Mouse (Mus musculus): Measurements from ENCODE around the gene Prpf8. TPM values are rescaled to one million over a fixed set of nuclear protein-coding genes. Genes with fewer than 3 reads are reported as not detected.

Prpf8 gene
- polyA plus RNA-seq, 1 experiment from 2014 or later, result 65.0 TPM

DNA sequence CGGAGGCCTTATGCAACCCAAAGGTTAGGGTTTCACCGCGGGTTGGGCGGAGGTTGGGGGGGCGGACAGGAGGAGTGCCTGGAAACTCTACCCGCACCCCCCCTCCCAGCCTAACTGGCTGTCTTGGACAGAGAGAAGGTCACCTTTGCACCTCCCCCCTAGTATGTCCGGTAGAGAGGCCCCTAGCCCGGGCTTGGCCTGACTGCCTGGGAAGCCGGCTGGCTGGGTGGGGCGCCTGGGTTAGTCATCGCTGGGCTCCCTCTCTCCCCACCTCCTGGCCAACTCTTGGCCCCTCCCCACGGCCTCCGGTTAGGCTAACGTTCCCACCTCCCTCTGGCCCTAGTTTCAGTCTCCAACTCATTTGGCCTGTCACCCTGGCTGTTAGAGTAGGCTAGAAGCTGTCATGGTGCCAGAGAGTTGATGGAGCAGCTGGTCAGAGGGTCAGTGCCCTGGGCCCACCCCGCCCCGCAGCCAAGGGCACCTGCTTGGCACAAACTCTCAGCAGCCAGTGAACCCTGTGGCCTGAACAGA is 24.3 kb upstream of the Prpf8 start:
- Histone ChIP-seq H3K4me1 (ENCODE audit: control insufficient read depth, insufficient read depth, low read length) (peaks cover 16% of the 10 kb centered on the region), H3K36me3 (ENCODE audit: control insufficient read depth, insufficient read depth, low read length) (0 out of 2 replicates have a peak, but pooled peaks cover 6% of the 10 kb centered on the region), H3K27ac (ENCODE audit: low read depth, low read length) (no peak overlapping the region), H3K4me2 (ENCODE audit: low read depth, low read length) (peak overlapping the region; percentile 72), H3K9me3 (ENCODE audit: control insufficient read depth, low read length) (no peaks in the 10 kb centered on the region), H3K9ac (replicated peaks; ENCODE audit: low read depth, low read length) (peak overlapping the region; percentile 64), H3K4me3 (ENCODE audit: low read depth, low read length) (peak overlapping the region; percentile 86), H3K27me3 (ENCODE audit: control insufficient read depth, insufficient read depth, low read length) (no peaks in the 10 kb centered on the region)
- ATAC-seq (ENCODE audit: low read depth), result no peak
- WGBS, result 8% methylated on average over 11 of the region's 16 CpGs

DNA sequence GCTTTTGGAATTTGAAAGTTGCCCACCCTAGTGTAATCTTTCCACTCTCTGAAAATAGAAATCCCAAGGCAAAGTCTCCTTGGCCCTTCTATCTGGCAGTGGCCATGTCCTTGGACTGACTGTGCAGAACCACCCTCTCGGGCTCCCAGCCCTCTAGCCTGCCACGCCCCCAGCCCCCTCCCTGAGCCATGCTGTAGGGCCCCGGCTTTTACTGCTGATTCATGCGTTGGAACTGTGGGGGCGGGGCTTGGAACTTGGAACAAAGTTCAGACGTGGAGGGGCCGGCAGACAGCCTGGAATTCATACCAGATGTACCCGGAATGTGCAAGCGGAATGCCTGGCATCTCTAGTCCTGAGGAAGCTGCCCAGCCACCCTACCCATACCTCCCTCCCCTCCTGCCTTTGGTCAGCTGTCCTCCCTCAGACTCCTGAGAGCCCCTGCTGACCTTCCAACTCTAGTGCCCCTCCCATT is 23.7 kb upstream of the Prpf8 start:
- Histone ChIP-seq H3K9ac (replicated peaks; ENCODE audit: low read depth, low read length) (no peak overlapping the region), H3K27ac (ENCODE audit: low read depth, low read length) (no peak overlapping the region)

DNA sequence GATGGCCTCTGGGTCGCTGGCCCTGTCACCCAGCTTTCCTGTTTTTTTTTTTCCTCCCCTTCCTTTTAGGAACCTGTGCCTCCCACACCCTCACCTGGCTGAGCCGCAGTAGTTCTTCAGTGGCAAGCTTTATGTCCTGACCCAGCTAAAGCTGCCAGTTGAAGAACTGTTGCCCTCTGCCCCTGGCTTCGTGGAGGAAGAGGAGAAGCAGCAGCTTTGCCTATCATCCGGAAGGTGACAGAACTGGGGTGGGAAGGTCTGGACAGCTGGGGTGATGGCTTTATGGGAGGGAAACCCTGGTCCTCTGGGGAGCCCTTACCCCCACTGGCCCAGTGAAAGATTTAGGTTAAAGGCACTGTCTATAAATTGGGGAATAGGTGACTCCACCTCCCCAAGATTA is 23.0 kb upstream of the Prpf8 start:
- no peaks in the 10 kb centered on the region for H3K27me3 ChIP-seq (ENCODE audit: control insufficient read depth, insufficient read depth, low read length)
- WGBS, result 73% methylated on average over 4 of the region's 4 CpGs
- no peak overlapping the region for H3K27ac ChIP-seq (ENCODE audit: low read depth, low read length)
- no peak overlapping the region for H3K4me3 ChIP-seq (ENCODE audit: low read depth, low read length)
- 0 out of 2 replicates have a peak, but pooled peaks cover 6% of the 10 kb centered on the region for H3K36me3 ChIP-seq (ENCODE audit: control insufficient read depth, insufficient read depth, low read length)
- H3K4me2 ChIP-seq (ENCODE audit: low read depth, low read length), result no peak overlapping the region
- no peak overlapping the region for H3K9ac ChIP-seq (replicated peaks; ENCODE audit: low read depth, low read length)
- H3K9me3 ChIP-seq (ENCODE audit: control insufficient read depth, low read length), result no peaks in the 10 kb centered on the region
- ATAC-seq (ENCODE audit: low read depth), result no peak
- H3K4me1 ChIP-seq (ENCODE audit: control insufficient read depth, insufficient read depth, low read length), result peaks cover 16% of the 10 kb centered on the region

More for the DNA sequence above, 23.7 kb upstream of the Prpf8 start:
- Histone ChIP-seq H3K9me3 (ENCODE audit: control insufficient read depth, low read length) (no peaks in the 10 kb centered on the region), H3K4me3 (ENCODE audit: low read depth, low read length) (no peak overlapping the region), H3K27me3 (ENCODE audit: control insufficient read depth, insufficient read depth, low read length) (no peaks in the 10 kb centered on the region), H3K36me3 (ENCODE audit: control insufficient read depth, insufficient read depth, low read length) (0 out of 2 replicates have a peak, but pooled peaks cover 6% of the 10 kb centered on the region), H3K4me2 (ENCODE audit: low read depth, low read length) (peak overlapping the region; percentile 72), H3K4me1 (ENCODE audit: control insufficient read depth, insufficient read depth, low read length) (peaks cover 16% of the 10 kb centered on the region)
- WGBS, result 2% methylated on average over 9 of the region's 9 CpGs
- ATAC-seq (ENCODE audit: low read depth), result no peak

DNA sequence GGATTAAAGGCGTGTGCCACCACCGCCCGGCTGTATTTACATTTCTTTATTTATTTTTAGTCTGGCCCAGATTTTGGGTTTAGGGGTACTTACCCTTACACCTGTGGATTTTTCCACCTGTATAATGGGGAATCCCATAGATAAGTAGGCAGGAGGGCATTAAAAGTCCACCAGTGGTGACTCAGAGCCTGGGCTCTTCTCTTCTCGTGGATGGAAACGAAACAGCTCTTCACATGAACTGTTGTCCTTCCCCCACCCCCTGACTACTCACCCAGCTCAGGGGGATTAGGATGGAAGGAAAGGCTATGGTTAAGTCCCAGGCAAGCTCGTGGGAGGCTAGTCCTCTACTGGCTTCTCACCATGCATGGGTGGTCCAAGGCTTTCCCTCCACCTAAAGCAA is 22.2 kb upstream of the Prpf8 start:
- ATAC-seq (ENCODE audit: low read depth), result no peak

DNA sequence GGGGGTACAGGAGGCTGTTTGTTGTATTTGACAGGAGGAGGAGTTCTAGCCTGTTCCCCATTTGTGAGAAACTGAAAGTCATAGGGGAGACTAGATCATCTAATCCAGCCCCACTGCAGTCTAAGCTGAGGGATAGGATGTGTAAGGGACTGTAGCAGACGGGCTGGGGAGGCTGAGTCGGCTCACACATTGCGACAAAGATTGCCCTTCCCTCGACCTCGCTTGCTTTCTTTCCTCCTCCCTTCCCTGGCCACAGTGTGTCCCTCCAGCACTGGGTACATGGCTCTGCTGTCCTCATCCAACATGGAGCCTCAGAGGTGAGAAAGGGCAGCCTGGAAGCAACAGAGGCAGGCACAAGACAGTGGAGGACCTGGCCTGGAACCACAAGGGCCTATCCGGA is 21.6 kb upstream of the Prpf8 start:
- Histone ChIP-seq H3K4me1 (ENCODE audit: control insufficient read depth, insufficient read depth, low read length) (peaks cover 11% of the 10 kb centered on the region), H3K27ac (ENCODE audit: low read depth, low read length) (no peak overlapping the region), H3K36me3 (ENCODE audit: control insufficient read depth, insufficient read depth, low read length) (0 out of 2 replicates have a peak, but pooled peaks cover 6% of the 10 kb centered on the region), H3K9ac (replicated peaks; ENCODE audit: low read depth, low read length) (no peak overlapping the region), H3K9me3 (ENCODE audit: control insufficient read depth, low read length) (no peaks in the 10 kb centered on the region), H3K27me3 (ENCODE audit: control insufficient read depth, insufficient read depth, low read length) (no peaks in the 10 kb centered on the region), H3K4me2 (ENCODE audit: low read depth, low read length) (no peak overlapping the region), H3K4me3 (ENCODE audit: low read depth, low read length) (no peak overlapping the region)
- no peak for ATAC-seq (ENCODE audit: low read depth)
- 87% methylated on average over 6 of the region's 6 CpGs for WGBS

More for the DNA sequence above, 22.2 kb upstream of the Prpf8 start:
- Histone ChIP-seq H3K27me3 (ENCODE audit: control insufficient read depth, insufficient read depth, low read length) (no peaks in the 10 kb centered on the region), H3K4me2 (ENCODE audit: low read depth, low read length) (no peak overlapping the region), H3K9ac (replicated peaks; ENCODE audit: low read depth, low read length) (no peak overlapping the region), H3K4me3 (ENCODE audit: low read depth, low read length) (no peak overlapping the region), H3K9me3 (ENCODE audit: control insufficient read depth, low read length) (no peaks in the 10 kb centered on the region), H3K27ac (ENCODE audit: low read depth, low read length) (no peak overlapping the region), H3K36me3 (ENCODE audit: control insufficient read depth, insufficient read depth, low read length) (0 out of 2 replicates have a peak, but pooled peaks cover 6% of the 10 kb centered on the region), H3K4me1 (ENCODE audit: control insufficient read depth, insufficient read depth, low read length) (peaks cover 16% of the 10 kb centered on the region)
- 88% methylated on average over 6 of the region's 6 CpGs for WGBS

DNA sequence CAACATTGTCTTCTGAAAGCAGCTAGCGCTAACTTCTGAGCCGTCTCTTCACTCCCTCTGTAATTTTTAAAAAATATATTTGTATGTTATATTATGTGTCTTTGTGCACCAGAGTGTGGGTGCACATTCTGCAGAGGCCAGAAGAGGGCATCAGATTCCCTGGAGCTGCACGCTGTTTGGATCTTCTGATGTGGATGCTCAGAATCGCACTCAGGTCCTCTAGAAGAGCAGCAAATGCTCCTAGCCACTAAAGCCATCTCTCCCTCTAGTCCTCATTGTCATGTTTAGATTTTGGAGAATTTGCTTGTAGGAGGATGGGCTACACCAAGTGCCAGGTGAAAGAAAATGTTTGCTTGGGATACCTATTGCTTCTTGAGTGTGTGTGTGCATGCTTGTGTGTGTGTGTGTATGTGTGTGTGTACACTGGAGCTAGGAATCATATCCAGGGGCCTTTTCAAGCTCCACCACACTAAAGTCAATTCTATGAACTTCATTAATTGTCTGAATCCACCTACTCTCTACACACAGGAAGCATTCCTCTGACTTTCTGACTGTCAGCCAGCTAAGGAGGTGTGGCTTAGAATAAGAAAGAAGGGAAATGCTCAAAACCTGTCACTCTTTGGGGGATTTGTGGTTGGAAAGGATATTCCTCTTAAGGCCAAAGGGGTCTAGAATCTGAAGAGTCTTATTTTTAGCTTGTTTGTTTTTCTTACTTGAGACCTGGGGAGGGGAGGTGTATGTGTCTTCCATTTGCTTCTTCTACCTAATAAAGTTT is 19.7 kb upstream of the Prpf8 start:
- Histone ChIP-seq H3K27me3 (ENCODE audit: control insufficient read depth, insufficient read depth, low read length) (no peaks in the 10 kb centered on the region), H3K4me1 (ENCODE audit: control insufficient read depth, insufficient read depth, low read length) (peaks cover 7% of the 10 kb centered on the region; the same call in 1 of the 2 replicates), H3K36me3 (ENCODE audit: control insufficient read depth, insufficient read depth, low read length) (0 out of 2 replicates have a peak, but pooled peaks cover 6% of the 10 kb centered on the region), H3K4me2 (ENCODE audit: low read depth, low read length) (no peak overlapping the region), H3K27ac (ENCODE audit: low read depth, low read length) (no peak overlapping the region), H3K9me3 (ENCODE audit: control insufficient read depth, low read length) (no peaks in the 10 kb centered on the region), H3K4me3 (ENCODE audit: low read depth, low read length) (no peak overlapping the region), H3K9ac (replicated peaks; ENCODE audit: low read depth, low read length) (no peak overlapping the region)
- WGBS, result 97% methylated on average over 4 of the region's 4 CpGs
- no peak for ATAC-seq (ENCODE audit: low read depth)

DNA sequence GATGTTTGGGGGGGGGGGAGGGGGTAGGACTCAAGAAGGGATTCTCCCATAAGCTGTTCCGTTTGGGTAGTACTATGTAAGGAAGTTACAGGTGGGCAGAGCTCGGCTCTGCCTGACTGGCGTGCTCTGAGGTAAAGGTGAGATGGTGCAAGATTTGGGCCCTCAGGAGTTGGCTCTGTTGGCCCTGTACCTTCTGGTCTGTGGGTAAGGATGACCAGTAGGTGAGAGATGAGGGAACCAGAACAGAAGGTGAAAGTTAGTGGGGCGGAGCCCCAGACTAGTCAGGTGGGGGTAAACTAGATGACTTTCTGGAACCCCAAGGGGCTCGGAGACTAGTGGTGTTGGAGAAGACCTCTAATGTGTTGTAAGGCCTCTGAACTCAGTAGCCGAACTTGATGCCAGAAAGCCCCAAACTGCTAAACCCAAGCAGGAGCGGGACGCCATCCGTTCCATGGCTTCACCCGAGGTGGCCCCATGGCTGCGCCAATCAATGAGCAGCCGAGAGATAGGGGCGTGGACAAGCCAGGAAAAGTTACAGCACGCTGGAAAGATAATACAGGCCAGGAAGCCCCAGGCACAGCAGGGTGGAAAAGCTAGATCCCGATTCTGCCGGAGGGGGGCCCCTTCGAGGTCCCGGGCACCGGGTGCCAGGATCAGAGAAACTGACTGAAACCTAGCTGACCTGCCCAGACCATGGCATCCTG is 19.0 kb upstream of the Prpf8 start:
- H3K27me3 ChIP-seq (ENCODE audit: control insufficient read depth, insufficient read depth, low read length), result no peaks in the 10 kb centered on the region
- H3K9me3 ChIP-seq (ENCODE audit: control insufficient read depth, low read length), result no peaks in the 10 kb centered on the region
- WGBS, result 20% methylated on average over 19 of the region's 19 CpGs
- no peaks in the 10 kb centered on the region for H3K4me1 ChIP-seq (ENCODE audit: control insufficient read depth, insufficient read depth, low read length)
- H3K4me3 ChIP-seq (ENCODE audit: low read depth, low read length), result peak overlapping the region; percentile 21; the same call in 1 of the 2 replicates
- ATAC-seq (ENCODE audit: low read depth), result peak; percentile 41; the same call in 1 of the 2 replicates
- H3K4me2 ChIP-seq (ENCODE audit: low read depth, low read length), result peak overlapping the region; percentile 45
- H3K27ac ChIP-seq (ENCODE audit: low read depth, low read length), result no peak overlapping the region
- peak overlapping the region; percentile 28; the same call in 1 of the 2 replicates for H3K9ac ChIP-seq (replicated peaks; ENCODE audit: low read depth, low read length)
- H3K36me3 ChIP-seq (ENCODE audit: control insufficient read depth, insufficient read depth, low read length), result 0 out of 2 replicates have a peak, but pooled peaks cover 6% of the 10 kb centered on the region

DNA sequence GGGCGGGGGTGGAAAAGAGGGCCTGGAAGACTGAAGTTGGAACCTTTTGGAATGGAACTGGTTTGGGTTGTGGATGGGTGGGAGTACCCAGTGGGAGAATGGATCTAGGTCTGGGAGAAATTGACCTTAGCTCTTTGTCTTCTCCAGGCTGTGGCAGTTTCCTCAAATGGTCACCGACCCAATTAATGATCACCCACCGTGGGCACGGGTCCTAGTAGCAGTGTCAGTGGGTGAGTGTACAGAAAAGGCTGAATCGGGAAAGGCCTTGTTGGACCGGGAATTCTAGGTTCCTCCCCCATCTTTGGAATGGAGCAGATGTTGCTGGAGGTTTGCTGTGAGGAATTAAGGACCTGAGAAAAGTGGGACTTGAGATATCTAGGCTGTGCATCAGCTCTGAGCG is 18.2 kb upstream of the Prpf8 start:
- Histone ChIP-seq H3K9ac (replicated peaks; ENCODE audit: low read depth, low read length) (peak overlapping the region; percentile 28; the same call in 1 of the 2 replicates), H3K4me1 (ENCODE audit: control insufficient read depth, insufficient read depth, low read length) (no peaks in the 10 kb centered on the region), H3K36me3 (ENCODE audit: control insufficient read depth, insufficient read depth, low read length) (0 out of 2 replicates have a peak, but pooled peaks cover 6% of the 10 kb centered on the region), H3K4me3 (ENCODE audit: low read depth, low read length) (peak overlapping the region; percentile 21; the same call in 1 of the 2 replicates), H3K9me3 (ENCODE audit: control insufficient read depth, low read length) (no peaks in the 10 kb centered on the region), H3K27ac (ENCODE audit: low read depth, low read length) (no peak overlapping the region), H3K4me2 (ENCODE audit: low read depth, low read length) (peak overlapping the region; percentile 45), H3K27me3 (ENCODE audit: control insufficient read depth, insufficient read depth, low read length) (no peaks in the 10 kb centered on the region)
- 75% methylated on average over 7 of the region's 7 CpGs for WGBS
- no peak for ATAC-seq (ENCODE audit: low read depth)

All from neural tube, embryonic 14.5 days (tissue).